In the genomic region with DNA sequence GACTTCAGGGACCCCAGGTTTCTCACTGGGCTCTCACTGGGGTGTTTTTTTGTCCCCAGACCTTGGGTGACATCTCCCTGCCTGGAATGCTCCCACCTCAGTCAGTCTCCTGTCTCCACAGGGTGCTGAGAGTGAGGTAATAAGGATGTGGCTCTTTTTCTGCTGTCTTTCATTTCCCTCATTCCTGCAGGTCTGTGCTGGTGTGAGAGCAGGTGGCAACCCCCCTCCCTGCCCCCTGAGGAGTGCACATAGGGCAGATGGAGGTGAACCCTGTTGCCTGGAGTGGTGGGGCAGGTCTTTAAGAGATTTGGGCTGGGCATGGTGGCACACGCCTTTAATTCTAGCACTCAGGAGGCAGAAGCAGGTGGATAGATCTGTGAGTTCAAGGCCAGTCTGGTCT, we compare ENCODE assay signal across 14 mouse cellular contexts. TPM values are rescaled to one million over a fixed set of nuclear protein-coding genes. Genes with fewer than 3 reads are reported as not detected.
A peak's percentile ranks its signal among the peaks of the same experiment; 100 is the strongest.
DNase-seq lines count a peak whose midpoint lies in the region; ATAC-seq and TF ChIP-seq lines count a peak whose summit lies in the region.
"Had no signal": no experiment of that assay in that cellular context is flagged by ENCODE, and none has a peak within 500 bp of the region (broad histone marks: within the 10 kb centered on the region; RNA-seq: fewer than 3 reads in every experiment).

No protein-coding gene starts in this region.

- no peaks in the 10 kb centered on the region for H3K36me3 ChIP-seq in hindbrain, embryonic 10.5 days
- no peaks in the 10 kb centered on the region for H3K36me3 ChIP-seq in hindbrain, embryonic 14.5 days (replicated peaks; ENCODE audit: control insufficient read depth, insufficient read depth)
- no peaks in the 10 kb centered on the region for H3K36me3 ChIP-seq in stomach, embryonic 16.5 days (ENCODE audit: control insufficient read depth, insufficient read depth, low read length)
- H3K36me3 ChIP-seq in stomach, postnatal 0 days (ENCODE audit: control insufficient read depth, insufficient read depth, low read length): no peaks in the 10 kb centered on the region
- H3K36me3 ChIP-seq: lung, embryonic 15.5 days; neural tube, embryonic 12.5 days; stomach, embryonic 15.5 days had no signal

- no peak for DNase-seq in hindbrain, embryonic 10.5 days (ENCODE audit: low spot score)
- DNase-seq in hindbrain, embryonic 14.5 days (ENCODE audit: low spot score): no peak
- DNase-seq in stomach, postnatal 0 days (ENCODE audit: low spot score): no peak
- peak; percentile 54 for DNase-seq in thymus, postnatal 4 days
- no peak for DNase-seq in left cerebral cortex, postnatal 14 days (ENCODE audit: low spot score in 2 of 2)
- DNase-seq: adrenal gland, postnatal 25 days; heart, postnatal 14 days; kidney, postnatal 25 days had no signal

- peaks cover 61% of the 10 kb centered on the region for H3K4me1 ChIP-seq in hindbrain, embryonic 10.5 days (replicated peaks)
- peaks cover 49% of the 10 kb centered on the region for H3K4me1 ChIP-seq in hindbrain, embryonic 14.5 days (replicated peaks; ENCODE audit: control insufficient read depth, insufficient read depth, low read length)
- peaks cover 44% of the 10 kb centered on the region for H3K4me1 ChIP-seq in stomach, embryonic 16.5 days (ENCODE audit: control insufficient read depth, insufficient read depth, low read length)
- H3K4me1 ChIP-seq in stomach, postnatal 0 days (replicated peaks; ENCODE audit: control insufficient read depth, insufficient read depth): peaks cover 9% of the 10 kb centered on the region

- intact Hi-C loops in left cerebral cortex, postnatal 14 days (cut with DNase I): no loop called here

- ATAC-seq in hindbrain, embryonic 14.5 days (ENCODE audit: low FRiP score): no peak
- no peak for ATAC-seq in stomach, embryonic 16.5 days (ENCODE audit: insufficient read depth, low FRiP score)
- ATAC-seq in stomach, postnatal 0 days (ENCODE audit: low FRiP score, low TSS enrichment): no peak
- peak; percentile 33 for ATAC-seq in granulocyte monocyte progenitor cell, adult 5-6 weeks (replicated peaks; ENCODE audit: poor library complexity, severe bottlenecking)
- ATAC-seq: intestine, postnatal 0 days had no signal

- H3K9ac ChIP-seq in hindbrain, embryonic 14.5 days: no peak overlapping the region
- H3K9ac ChIP-seq in stomach, embryonic 16.5 days (ENCODE audit: low read length): no peak overlapping the region
- H3K9ac ChIP-seq in stomach, postnatal 0 days (ENCODE audit: low read length): no peak overlapping the region
- H3K9ac ChIP-seq: lung, embryonic 15.5 days; neural tube, embryonic 12.5 days; stomach, embryonic 15.5 days had no signal

- no peaks in the 10 kb centered on the region for H3K9me3 ChIP-seq in hindbrain, embryonic 10.5 days
- H3K9me3 ChIP-seq in hindbrain, embryonic 14.5 days (ENCODE audit: control insufficient read depth, low read length): no peaks in the 10 kb centered on the region
- no peaks in the 10 kb centered on the region for H3K9me3 ChIP-seq in stomach, embryonic 16.5 days (replicated peaks; ENCODE audit: control insufficient read depth, low read length)
- H3K9me3 ChIP-seq in stomach, postnatal 0 days (ENCODE audit: control insufficient read depth, low read length): no peaks in the 10 kb centered on the region
- H3K9me3 ChIP-seq: lung, embryonic 15.5 days; neural tube, embryonic 12.5 days; stomach, embryonic 15.5 days had no signal

- H3K27me3 ChIP-seq in hindbrain, embryonic 10.5 days (ENCODE audit: insufficient read depth, poor library complexity, severe bottlenecking): no peaks in the 10 kb centered on the region
- no peaks in the 10 kb centered on the region for H3K27me3 ChIP-seq in hindbrain, embryonic 14.5 days (ENCODE audit: control insufficient read depth, insufficient read depth, low read length)
- H3K27me3 ChIP-seq in stomach, embryonic 16.5 days (ENCODE audit: control insufficient read depth, insufficient read depth, low read length): no peaks in the 10 kb centered on the region
- H3K27me3 ChIP-seq in stomach, postnatal 0 days (ENCODE audit: control insufficient read depth, insufficient read depth, low read length): no peaks in the 10 kb centered on the region
- H3K27me3 ChIP-seq: lung, embryonic 15.5 days; neural tube, embryonic 12.5 days; stomach, embryonic 15.5 days had no signal

- 0 out of 2 replicates have a peak overlapping the region, but pooled peaks have one; percentile 23 for H3K27ac ChIP-seq in hindbrain, embryonic 10.5 days
- no peak overlapping the region for H3K27ac ChIP-seq in hindbrain, embryonic 14.5 days
- peak overlapping the region; percentile 30; the same call in 1 of the 2 replicates for H3K27ac ChIP-seq in stomach, embryonic 16.5 days (ENCODE audit: low read length)
- no peak overlapping the region for H3K27ac ChIP-seq in stomach, postnatal 0 days (replicated peaks)
- H3K27ac ChIP-seq: lung, embryonic 15.5 days; neural tube, embryonic 12.5 days; stomach, embryonic 15.5 days had no signal

- no peak for TF ChIP-seq CTCF in stomach, postnatal 0 days (IDR thresholded peaks at IDR 0.05; ENCODE audit: low read depth)

- no peak overlapping the region for H3K4me3 ChIP-seq in hindbrain, embryonic 10.5 days
- no peak overlapping the region for H3K4me3 ChIP-seq in hindbrain, embryonic 14.5 days (replicated peaks; ENCODE audit: low read length)
- no peak overlapping the region for H3K4me3 ChIP-seq in stomach, embryonic 16.5 days (replicated peaks; ENCODE audit: low read length)
- H3K4me3 ChIP-seq in stomach, postnatal 0 days (ENCODE audit: low read depth, low read length): no peak overlapping the region
- H3K4me3 ChIP-seq: lung, embryonic 15.5 days; neural tube, embryonic 12.5 days; stomach, embryonic 15.5 days had no signal

- H3K4me2 ChIP-seq in hindbrain, embryonic 14.5 days (replicated peaks): no peak overlapping the region
- H3K4me2 ChIP-seq in stomach, embryonic 16.5 days (ENCODE audit: low read depth, low read length): no peak overlapping the region
- H3K4me2 ChIP-seq in stomach, postnatal 0 days (replicated peaks; ENCODE audit: low read depth): no peak overlapping the region
- H3K4me2 ChIP-seq: lung, embryonic 15.5 days; neural tube, embryonic 12.5 days; stomach, embryonic 15.5 days had no signal

- WGBS in hindbrain, embryonic 10.5 days: 69% methylated on average over 1 of the region's 1 CpGs
- WGBS in hindbrain, embryonic 14.5 days: 83% methylated on average over 1 of the region's 1 CpGs
- WGBS in stomach, embryonic 16.5 days: 57% methylated on average over 1 of the region's 1 CpGs
- WGBS in stomach, postnatal 0 days: 48% methylated on average over 1 of the region's 1 CpGs

- no peak for TF ChIP-seq EP300 in stomach, postnatal 0 days (optimal IDR thresholded peaks at IDR 0.05)

RNA-seq across cellular contexts. Expression of a gene that starts 13.7 kb away (rescaled TPM):
- 16.6 and 18.0 TPM in 2 replicates for polyA plus RNA-seq in hindbrain, embryonic 10.5 days (2016; fragmentation: Nextera tagmentation; extraction: Ambion mirVana)
- 22.2 and 24.9 TPM in 2 replicates for polyA plus RNA-seq in hindbrain, embryonic 14.5 days (2014; fragmentation: Nextera tagmentation; extraction: Ambion mirVana)
- polyA plus RNA-seq in stomach, embryonic 16.5 days (2015; fragmentation: Nextera tagmentation; extraction: Ambion mirVana): 10.5 and 12.1 TPM in 2 replicates
- 11.1 and 11.4 TPM in 2 replicates for polyA plus RNA-seq in stomach, postnatal 0 days (2015; fragmentation: Nextera tagmentation; extraction: Ambion mirVana)
- total RNA-seq in granulocyte monocyte progenitor cell, adult 5-6 weeks (2014; fragmentation: Nextera tagmentation): 15.0 and 19.9 TPM in 2 replicates
- 15.9 and 18.4 TPM in 2 replicates for total RNA-seq in granulocyte monocyte progenitor cell, adult 5-6 weeks (2017)
- total RNA-seq in left cerebral cortex, postnatal 14 days (2021): 10 to 100 TPM; 37.2 to 44.3 TPM

RNA-seq across cellular contexts. Expression of a gene that starts 37.6 kb away (rescaled TPM):
- polyA plus RNA-seq in hindbrain, embryonic 10.5 days (2016; fragmentation: Nextera tagmentation; extraction: Ambion mirVana): 3.4 and 3.6 TPM in 2 replicates
- polyA plus RNA-seq in hindbrain, embryonic 14.5 days (2014; fragmentation: Nextera tagmentation; extraction: Ambion mirVana): 2.4 and 2.7 TPM in 2 replicates
- 2.6 and 2.7 TPM in 2 replicates for polyA plus RNA-seq in stomach, embryonic 16.5 days (2015; fragmentation: Nextera tagmentation; extraction: Ambion mirVana)
- polyA plus RNA-seq in stomach, postnatal 0 days (2015; fragmentation: Nextera tagmentation; extraction: Ambion mirVana): 2.0 and 2.2 TPM in 2 replicates
- 8.0 and 12.6 TPM in 2 replicates for total RNA-seq in granulocyte monocyte progenitor cell, adult 5-6 weeks (2014; fragmentation: Nextera tagmentation)
- 6.9 and 8.7 TPM in 2 replicates for total RNA-seq in granulocyte monocyte progenitor cell, adult 5-6 weeks (2017)
- 1 to 10 TPM; 2.2 to 3.1 TPM for total RNA-seq in left cerebral cortex, postnatal 14 days (2021)

Comparison
In these comparisons a context has a peak if more than half of its experiments do, and no peak if none do; other contexts are left out.
1. H3K27ac ChIP-seq: peak in hindbrain, embryonic 10.5 days (single experiment) and stomach, embryonic 16.5 days (single experiment); none in hindbrain, embryonic 14.5 days (single experiment) and stomach, postnatal 0 days (single experiment).